Mouse (Mus musculus) G1E (cell line): ENCODE results near the gene Olfr481. TPM values are rescaled to one million over a fixed set of nuclear protein-coding genes. Genes with fewer than 3 reads are reported as not detected.

Experiments
- ATAC-seq: 2 replicates; pipeline ENCODE4 v1.8.0; 2016; ENCODE audit warnings: mild to moderate bottlenecking; ENCODE audit not compliant: insufficient number of reproducible peaks, poor library complexity, low FRiP score, severe bottlenecking; ENCODE audit errors: extremely low read depth
- DNase-seq: peaks from one replicate; pipeline ENCODE4 v3.0.0; 2012; ENCODE audit warnings: low spot score
- H3K27me3 ChIP-seq: 2 replicates; pipeline ENCODE4 v1.6.1; 2012; ENCODE audit warnings: mild to moderate bottlenecking, low read length, inconsistent platforms; ENCODE audit not compliant: insufficient read depth
- H3K36me3 ChIP-seq: replicated peaks from 2 replicates; pipeline ENCODE3; 2012; ENCODE audit warnings: mild to moderate bottlenecking, inconsistent platforms
- H3K4me1 ChIP-seq: 2 replicates; pipeline ENCODE4 v1.6.1; 2012; ENCODE audit warnings: low read depth, low read length, inconsistent platforms, mixed read lengths; ENCODE audit not compliant: insufficient read depth
- H3K4me3 ChIP-seq: 2 replicates; pipeline ENCODE4 v1.5.1; 2012; ENCODE audit warnings: low read depth, mild to moderate bottlenecking, inconsistent platforms, low read length, moderate library complexity, mixed read lengths
- H3K9me3 ChIP-seq: replicated peaks from 2 replicates; pipeline ENCODE4 v1.6.1; 2012; ENCODE audit warnings: inconsistent platforms
- CTCF ChIP-seq: IDR thresholded peaks from 2 replicates; pipeline ENCODE4 v1.5.1; 2012; ENCODE audit warnings: low read depth, low read length, inconsistent platforms, mixed read lengths
- GATA1 ChIP-seq: IDR thresholded peaks from 2 replicates; pipeline ENCODE4 v1.6.1; 2012; ENCODE audit warnings: borderline replicate concordance, low read length, inconsistent platforms, mixed read lengths
- GATA2 ChIP-seq: IDR thresholded peaks from 2 replicates; pipeline ENCODE4 v1.6.1; 2012; ENCODE audit warnings: low read depth, low read length, inconsistent platforms, borderline replicate concordance
- POLR2AphosphoS5 ChIP-seq: IDR thresholded peaks from 2 replicates; pipeline ENCODE4 v1.6.1; 2012; ENCODE audit warnings: low read depth, low read length, inconsistent platforms; ENCODE audit not compliant: insufficient replicate concordance
- TAL1 ChIP-seq: conservative IDR thresholded peaks from 2 replicates; pipeline ENCODE4 v1.6.1; 2012; ENCODE audit warnings: low read depth, low read length, inconsistent platforms, mixed read lengths
- polyA plus RNA-seq: library from polyadenylated mRNA; stranded (reverse); fragments of >175 nt; gene quantifications from 2 replicates; pipeline ENCODE4 v1.2.3, GENCODE M21; 2012
- total RNA-seq, 2 experiments: library from RNA; stranded (forward) in 1 of 2; stranded (reverse) in 1 of 2; fragments of 200-1000 nt in 1 of 2; fragments of >200 nt in 1 of 2; fragmentation: Nextera tagmentation in 1 of 2; gene quantifications; 2 replicates each; pipeline ENCODE4 v1.2.3; 2014 to 2017

Olfr481 gene
- total RNA-seq (2014; fragmentation: Nextera tagmentation) = not detected in 2 replicates
- total RNA-seq (2017) = 0.23 and 0.76 TPM in 2 replicates
- not detected in 2 replicates for polyA plus RNA-seq

GRCm38 (mm10) chr7:108079555-108079954 is at the start of gene Olfr481:
Gene Olfr481, plus strand, starts transcription at chr7:108079855.
- Histone ChIP-seq H3K9me3 (peaks cover 9% of the 10 kb centered on the region; the same call in 1 of the 2 replicates), H3K27me3 (no peaks in the 10 kb centered on the region), H3K4me1 (no peaks in the 10 kb centered on the region), H3K4me3 (no peak within 1 kb of the TSS), H3K36me3 (no peaks in the 10 kb centered on the region)
- ATAC-seq (no peak), DNase-seq (no peak)
- TF ChIP-seq GATA2 (no peak), TAL1 (no peak), GATA1 (no peak), POLR2AphosphoS5 (no peak), CTCF (no peak)

GRCm38 (mm10) chr7:108033889-108034288 is 45.8 kb upstream of the Olfr481 start, which contains the start of gene Olfr478:
Gene Olfr478, minus strand, starts transcription at chr7:108033989.
- peaks cover 16% of the 10 kb centered on the region for H3K9me3 ChIP-seq

GRCm38 (mm10) chr7:108050393-108050792 is 29.3 kb upstream of the Olfr481 start, which contains the start of gene Olfr479:
Gene Olfr479, plus strand, starts transcription at chr7:108050693.
- no peak for TF ChIP-seq GATA2
- TF ChIP-seq TAL1 = no peak
- no peak for TF ChIP-seq GATA1
- no peak for TF ChIP-seq CTCF
- TF ChIP-seq POLR2AphosphoS5 = no peak
- no peaks in the 10 kb centered on the region for H3K4me1 ChIP-seq
- ATAC-seq (no peak), DNase-seq (no peak)
- no peaks in the 10 kb centered on the region for H3K9me3 ChIP-seq
- H3K4me3 ChIP-seq = no peak within 1 kb of the TSS
- no peaks in the 10 kb centered on the region for H3K27me3 ChIP-seq
- no peaks in the 10 kb centered on the region for H3K36me3 ChIP-seq

More at GRCm38 (mm10) chr7:108033889-108034288, 45.8 kb upstream of the Olfr481 start, which contains the start of gene Olfr478:
- Histone ChIP-seq H3K4me1 (no peaks in the 10 kb centered on the region), H3K27me3 (no peaks in the 10 kb centered on the region), H3K36me3 (no peaks in the 10 kb centered on the region), H3K4me3 (no peak within 1 kb of the TSS)
- DNase-seq (no peak), ATAC-seq (no peak)
- no peak for TF ChIP-seq POLR2AphosphoS5
- no peak for TF ChIP-seq GATA1
- no peak for TF ChIP-seq CTCF
- TF ChIP-seq TAL1 = no peak
- no peak for TF ChIP-seq GATA2

- Histone ChIP-seq H3K9me3 (peaks cover 6% of the 10 kb centered on the region), H3K36me3 (no peaks in the 10 kb centered on the region), H3K4me1 (no peaks in the 10 kb centered on the region), H3K27me3 (no peaks in the 10 kb centered on the region), H3K4me3 (no peak within 1 kb of the TSS)
- TF ChIP-seq POLR2AphosphoS5 (no peak), GATA2 (no peak), CTCF (no peak), GATA1 (no peak), TAL1 (no peak)
- ATAC-seq = no peak
- no peak for DNase-seq
These were observed 12.4 kb upstream of the Olfr481 start, which contains the start of gene Olfr480 for GRCm38 (mm10) chr7:108067246-108067645. Gene Olfr480, minus strand, starts transcription at chr7:108067346.

GRCm38 (mm10) chr7:108097486-108097885 is 17.8 kb downstream of the Olfr481 start, which contains the start of gene Olfr482:
Gene Olfr482, minus strand, starts transcription at chr7:108097586.
- Histone ChIP-seq H3K4me3 (no peak within 1 kb of the TSS), H3K4me1 (no peaks in the 10 kb centered on the region), H3K9me3 (no peaks in the 10 kb centered on the region), H3K36me3 (no peaks in the 10 kb centered on the region), H3K27me3 (no peaks in the 10 kb centered on the region)
- no peak for ATAC-seq
- no peak for DNase-seq
- TF ChIP-seq POLR2AphosphoS5 (no peak), GATA2 (no peak), CTCF (no peak), GATA1 (no peak), TAL1 (no peak)

GRCm38 (mm10) chr7:108100549-108100948 is 20.9 kb downstream of the Olfr481 start, which contains the start of gene Olfr483:
Gene Olfr483, plus strand, starts transcription at chr7:108100849.
- TF ChIP-seq TAL1 = no peak
- TF ChIP-seq GATA1 = no peak
- no peak for TF ChIP-seq POLR2AphosphoS5
- no peak for TF ChIP-seq GATA2
- no peak for TF ChIP-seq CTCF
- H3K27me3 ChIP-seq = no peaks in the 10 kb centered on the region
- no peak for ATAC-seq
- H3K9me3 ChIP-seq = no peaks in the 10 kb centered on the region
- no peaks in the 10 kb centered on the region for H3K4me1 ChIP-seq
- H3K4me3 ChIP-seq = no peak within 1 kb of the TSS
- no peaks in the 10 kb centered on the region for H3K36me3 ChIP-seq
- no peak for DNase-seq
